In the genomic region with DNA sequence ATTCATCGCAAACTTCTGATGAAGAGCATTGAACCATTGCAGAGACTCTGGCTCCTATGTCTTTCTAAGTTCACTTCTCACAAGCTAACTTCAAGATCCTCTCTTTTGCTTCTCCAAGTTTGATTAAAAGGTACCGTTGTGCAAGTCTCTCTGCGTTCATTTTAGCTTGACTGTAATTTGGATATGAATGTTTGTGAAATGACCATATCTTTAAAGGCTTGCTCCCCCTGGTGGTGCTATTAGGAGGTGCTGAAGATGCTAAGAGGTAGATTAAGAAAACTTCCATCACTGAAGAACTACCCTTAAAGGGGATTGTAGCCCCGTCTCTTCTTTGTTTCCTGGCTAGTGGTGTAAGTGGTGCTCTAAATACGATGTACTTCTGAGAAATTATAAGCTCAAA, we compare ENCODE assay signal across 9 mouse cellular contexts.
DNase-seq lines count a peak whose midpoint lies in the region; ATAC-seq and TF ChIP-seq lines count a peak whose summit lies in the region.
"Had no signal": no experiment of that assay in that cellular context is flagged by ENCODE, and none has a peak within 500 bp of the region (broad histone marks: within the 10 kb centered on the region; RNA-seq: fewer than 3 reads in every experiment).

No protein-coding gene starts in this region.

- no peak for TF ChIP-seq CTCF in kidney, adult 2 months (conservative IDR thresholded peaks at IDR 0.05; ENCODE audit: insufficient read depth, insufficient read length, low read depth, low read length)

- no peak overlapping the region for H3K27ac ChIP-seq in kidney, adult 2 months (ENCODE audit: insufficient read depth, low read depth, low read length)
- no peak overlapping the region for H3K27ac ChIP-seq in kidney, embryonic 14.5 days (ENCODE audit: low read depth, low read length)
- H3K27ac ChIP-seq: embryonic facial prominence, embryonic 15.5 days; neural tube, embryonic 13.5 days had no signal

- TF ChIP-seq POLR2A in kidney, adult 2 months (IDR thresholded peaks at IDR 0.05; ENCODE audit: low read depth, low read length), result no peak

- no peak overlapping the region for H3K4me2 ChIP-seq in kidney, embryonic 14.5 days (replicated peaks; ENCODE audit: low read depth, low read length)
- H3K4me2 ChIP-seq: embryonic facial prominence, embryonic 15.5 days; neural tube, embryonic 13.5 days had no signal

- WGBS in kidney, adult 2 months, result 78% methylated on average over 5 of the region's 5 CpGs
- WGBS in kidney, embryonic 14.5 days, result 81% methylated on average over 5 of the region's 5 CpGs

- no peaks in the 10 kb centered on the region for H3K36me3 ChIP-seq in kidney, adult 2 months (ENCODE audit: control insufficient read depth, insufficient read depth, low read length)
- H3K36me3 ChIP-seq in kidney, embryonic 14.5 days (ENCODE audit: control insufficient read depth, insufficient read depth, low read length), result no peaks in the 10 kb centered on the region
- H3K36me3 ChIP-seq: embryonic facial prominence, embryonic 15.5 days; neural tube, embryonic 13.5 days had no signal

- H3K4me1 ChIP-seq in kidney, adult 2 months (ENCODE audit: control insufficient read depth, insufficient read depth, low read length), result no peaks in the 10 kb centered on the region
- H3K4me1 ChIP-seq in kidney, embryonic 14.5 days (ENCODE audit: control insufficient read depth, insufficient read depth, low read length), result no peaks in the 10 kb centered on the region
- H3K4me1 ChIP-seq: embryonic facial prominence, embryonic 15.5 days; neural tube, embryonic 13.5 days had no signal

- no peaks in the 10 kb centered on the region for H3K9me3 ChIP-seq in kidney, embryonic 14.5 days (ENCODE audit: control insufficient read depth, low read length)
- H3K9me3 ChIP-seq: embryonic facial prominence, embryonic 15.5 days; neural tube, embryonic 13.5 days had no signal

- peak; percentile 22 for DNase-seq in kidney, adult 2 months
- DNase-seq in 3T3-L1 (ENCODE audit: low read depth, low spot score), result peak; percentile 32
- DNase-seq in CD4-positive helper T cell, adult 2 months (ENCODE audit: low read depth, low spot score), result peak; percentile 3
- DNase-seq in embryo, embryonic 10 days (ENCODE audit: low spot score), result peak; percentile 50
- DNase-seq in mesoderm, embryonic 11.5 days (ENCODE audit: low read depth, low spot score), result peak; percentile 30
- DNase-seq in spleen, postnatal 4 days (ENCODE audit: low spot score in 2 of 2), result no peak

- no peaks in the 10 kb centered on the region for H3K27me3 ChIP-seq in kidney, adult 2 months (replicated peaks; ENCODE audit: control insufficient read depth, insufficient read depth, low read length)
- no peaks in the 10 kb centered on the region for H3K27me3 ChIP-seq in kidney, embryonic 14.5 days (ENCODE audit: control insufficient read depth, insufficient read depth, low read length)
- H3K27me3 ChIP-seq: embryonic facial prominence, embryonic 15.5 days; neural tube, embryonic 13.5 days had no signal

- H3K4me3 ChIP-seq in kidney, adult 2 months (ENCODE audit: insufficient read depth, low read depth, low read length), result no peak overlapping the region
- no peak overlapping the region for H3K4me3 ChIP-seq in kidney, embryonic 14.5 days (ENCODE audit: low read length)
- H3K4me3 ChIP-seq: embryonic facial prominence, embryonic 15.5 days; neural tube, embryonic 13.5 days had no signal

- no peak for ATAC-seq in kidney, embryonic 14.5 days (ENCODE audit: low FRiP score, low TSS enrichment)

- no peak overlapping the region for H3K9ac ChIP-seq in kidney, embryonic 14.5 days (ENCODE audit: low read depth, low read length)
- H3K9ac ChIP-seq: embryonic facial prominence, embryonic 15.5 days; neural tube, embryonic 13.5 days had no signal

Comparison
In these comparisons a context has a peak if more than half of its experiments do, and no peak if none do; other contexts are left out.
1. DNase-seq: peak in kidney, adult 2 months (single experiment), 3T3-L1 (single experiment), CD4-positive helper T cell, adult 2 months (single experiment), embryo, embryonic 10 days (single experiment) and mesoderm, embryonic 11.5 days (single experiment); none in spleen, postnatal 4 days (0 of 2).